ENCODE assay signal across 18 mouse cellular contexts in genomic region chr11:119139026-119139425, GRCm38 (mm10).
"Had no signal": no experiment of that assay in that cellular context is flagged by ENCODE, and none has a peak within 500 bp of the region (broad histone marks: within the 10 kb centered on the region; RNA-seq: fewer than 3 reads in every experiment).

No protein-coding gene starts in this region.

- H3K4me2 ChIP-seq: lung, embryonic 14.5 days; midbrain, embryonic 13.5 days; midbrain, embryonic 15.5 days; neural tube, embryonic 13.5 days; neural tube, embryonic 15.5 days had no signal

- H3K9ac ChIP-seq: lung, embryonic 14.5 days; midbrain, embryonic 13.5 days; midbrain, embryonic 15.5 days; neural tube, embryonic 13.5 days; neural tube, embryonic 15.5 days had no signal

- H3K9me3 ChIP-seq: midbrain, embryonic 10.5 days; midbrain, embryonic 13.5 days; midbrain, embryonic 15.5 days; neural tube, embryonic 13.5 days; neural tube, embryonic 15.5 days had no signal

- H3K27me3 ChIP-seq: midbrain, embryonic 13.5 days; midbrain, embryonic 15.5 days; neural tube, embryonic 15.5 days had no signal

- DNase-seq: lung, adult 18-20 months; lung, embryonic 14.5 days; lung, postnatal 10 days; lung, postnatal 4 days; retina, postnatal 1 day; right cerebral cortex, adult 18-20 months; right cerebral cortex, postnatal 25 days; right cerebral cortex, postnatal 4 days; spleen, adult 18-20 months; thymus, adult 18-20 months; thymus, postnatal 14 days; thymus, postnatal 36 days had no signal

- ATAC-seq: midbrain, embryonic 13.5 days; midbrain, embryonic 15.5 days had no signal

- H3K36me3 ChIP-seq: midbrain, embryonic 13.5 days; midbrain, embryonic 15.5 days; neural tube, embryonic 13.5 days; neural tube, embryonic 15.5 days had no signal

- H3K27ac ChIP-seq: midbrain, embryonic 10.5 days; midbrain, embryonic 13.5 days; midbrain, embryonic 15.5 days; neural tube, embryonic 13.5 days; neural tube, embryonic 15.5 days had no signal

- H3K4me3 ChIP-seq: midbrain, embryonic 10.5 days; midbrain, embryonic 13.5 days; midbrain, embryonic 15.5 days; myocyte; neural tube, embryonic 13.5 days; neural tube, embryonic 15.5 days had no signal
